Mouse (Mus musculus) cerebellum, adult 2 months (tissue): ENCODE measurements around the gene Ncan. TPM values are rescaled to one million over a fixed set of nuclear protein-coding genes. Genes with fewer than 3 reads are reported as not detected.

Source experiments
- DNase-seq, 2 experiments: peaks; one replicate each; pipeline ENCODE4 v3.0.0; 2021
- H3K27ac ChIP-seq: fragments of 200-500 bp; 2 replicates; pipeline ENCODE4 v1.5.1; 2012; ENCODE audit warnings: low read length, control low read depth, inconsistent platforms; ENCODE audit not compliant: insufficient read depth
- H3K27me3 ChIP-seq: fragments of 200-500 bp; 2 replicates; pipeline ENCODE4 v1.6.1; 2012; ENCODE audit warnings: inconsistent platforms, mild to moderate bottlenecking, low read length, moderate library complexity; ENCODE audit not compliant: control insufficient read depth, insufficient read depth
- H3K4me1 ChIP-seq: fragments of 200-500 bp; 2 replicates; pipeline ENCODE4 v1.6.1; 2011; ENCODE audit warnings: low read length; ENCODE audit not compliant: control insufficient read depth, insufficient read depth
- H3K4me3 ChIP-seq: fragments of 200-500 bp; replicated peaks from 2 replicates; pipeline ENCODE3; 2011; ENCODE audit warnings: mild to moderate bottlenecking, low read depth, low read length, control low read depth; ENCODE audit not compliant: insufficient read depth
- CTCF ChIP-seq: fragments of 200-500 bp; IDR thresholded peaks from 2 replicates; pipeline ENCODE4 v1.5.1; 2011; ENCODE audit warnings: low read depth, mild to moderate bottlenecking, control low read depth, low read length, moderate library complexity, borderline replicate concordance; ENCODE audit not compliant: insufficient read depth
- POLR2A ChIP-seq: fragments of 200-500 bp; IDR thresholded peaks from 2 replicates; pipeline ENCODE4 v1.6.1; 2011; ENCODE audit warnings: low read length, control low read depth, borderline replicate concordance; ENCODE audit not compliant: insufficient read depth
- WGBS: fragments of 180-500 bp; shearing (Covaris S2); methylation state at CpG from one replicate; pipeline ENCODE4 v1.1.7; 2018; 5-methylcytosine and 5-hydroxymethylcytosine counted together
- polyA plus RNA-seq: library from polyadenylated mRNA; depleted of rRNA; stranded (reverse); fragments of >200 nt; gene quantifications from 2 replicates; pipeline ENCODE4 v1.2.3, GENCODE M21; 2012; rRNA removed

Ncan gene
- polyA plus RNA-seq, 1 experiment, result 15.2 TPM

- Histone ChIP-seq H3K4me3 (no peak overlapping the region), H3K27me3 (no peaks in the 10 kb centered on the region), H3K4me1 (no peaks in the 10 kb centered on the region; the same call in 1 of the 2 replicates), H3K27ac (no peak overlapping the region)
- no peak for DNase-seq
- no peak for TF ChIP-seq POLR2A
- no peak for TF ChIP-seq CTCF
Observed at GRCm38 (mm10) chr8:70049662-70050061, 71.0 kb downstream of the Ncan start.

DNA sequence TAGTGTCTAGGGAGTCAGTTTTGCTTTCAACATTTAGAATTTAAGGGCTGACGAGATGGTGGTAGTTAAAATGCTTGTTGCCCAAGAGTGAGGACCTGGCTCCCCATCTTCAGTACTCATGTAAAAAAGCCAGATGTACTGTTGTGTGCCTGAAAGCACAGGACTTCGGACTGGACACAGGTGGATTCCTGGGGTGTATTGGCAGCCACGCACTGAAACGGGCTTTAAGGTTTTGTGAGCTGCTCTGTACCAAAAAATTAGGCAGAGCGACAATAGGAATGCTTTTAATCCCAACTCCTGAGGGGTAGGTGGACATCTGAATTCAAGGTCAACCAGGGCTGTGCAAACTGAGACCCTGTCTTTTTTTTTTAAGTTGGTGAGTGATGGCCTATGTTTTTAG lies 76.7 kb downstream of the Ncan start:
- TF ChIP-seq POLR2A (no peak), CTCF (no peak)
- no peaks in the 10 kb centered on the region for H3K27me3 ChIP-seq
- H3K4me3 ChIP-seq, result peak overlapping the region; percentile 93
- H3K4me1 ChIP-seq, result peaks cover 7% of the 10 kb centered on the region
- H3K27ac ChIP-seq, result no peak overlapping the region
- 51% methylated on average over 5 of the region's 5 CpGs for WGBS
- no peak for DNase-seq

Other genes with a start within 250 kb of the Ncan start
- gene Cilp2, start 233.2 kb downstream of the Ncan start, polyA plus RNA-seq, result 0.18 and 0.41 TPM in 2 replicates
- gene Tssk6, start 218.7 kb downstream of the Ncan start, polyA plus RNA-seq, result 0.22 and 0.29 TPM in 2 replicates
- gene Ndufa13, start 218.3 kb downstream of the Ncan start, polyA plus RNA-seq, result 221 and 239 TPM in 2 replicates
- 15.4 and 16.8 TPM in 2 replicates for gene Yjefn3, start 218.2 kb downstream of the Ncan start, polyA plus RNA-seq
- 31.9 and 36.9 TPM in 2 replicates for gene Gatad2a, start 124.5 kb downstream of the Ncan start, polyA plus RNA-seq
- 90.1 and 92.9 TPM in 2 replicates for gene Mau2, start 78.1 kb downstream of the Ncan start, polyA plus RNA-seq
- 41.7 and 43.6 TPM in 2 replicates for gene Sugp1, start 78.1 kb downstream of the Ncan start, polyA plus RNA-seq
- gene Tm6sf2, start 47.9 kb downstream of the Ncan start, polyA plus RNA-seq, result 6.9 and 7.3 TPM in 2 replicates
- 117 and 124 TPM in 2 replicates for gene Hapln4, start 37.4 kb downstream of the Ncan start, polyA plus RNA-seq
- gene Nr2c2ap, start 10.5 kb upstream of the Ncan start, polyA plus RNA-seq, result 19.9 and 20.9 TPM in 2 replicates
- 24.8 and 27.5 TPM in 2 replicates for gene Rfxank, start 18.3 kb upstream of the Ncan start, polyA plus RNA-seq
- gene Borcs8, start 18.6 kb upstream of the Ncan start, polyA plus RNA-seq, result 98.9 and 101 TPM in 2 replicates
- gene Mef2b, start 18.8 kb upstream of the Ncan start, polyA plus RNA-seq, result 0.38 and 0.43 TPM in 2 replicates
- 61.4 and 66.0 TPM in 2 replicates for gene Tmem161a, start 51.5 kb upstream of the Ncan start, polyA plus RNA-seq
- 45.5 and 46.3 TPM in 2 replicates for gene Slc25a42, start 91.4 kb upstream of the Ncan start, polyA plus RNA-seq
- gene Sugp2, start 113.4 kb upstream of the Ncan start, polyA plus RNA-seq, result 102 and 108 TPM in 2 replicates
- gene Armc6, start 113.6 kb upstream of the Ncan start, polyA plus RNA-seq, result 45.8 and 46.7 TPM in 2 replicates
- 262 and 322 TPM in 2 replicates for gene Homer3, start 162.0 kb upstream of the Ncan start, polyA plus RNA-seq
- 42.9 and 45.0 TPM in 2 replicates for gene Ddx49, start 181.6 kb upstream of the Ncan start, polyA plus RNA-seq
- 286 and 287 TPM in 2 replicates for gene Cope, start 181.6 kb upstream of the Ncan start, polyA plus RNA-seq
- gene Cers1, start 194.9 kb upstream of the Ncan start, polyA plus RNA-seq, result 55.5 and 56.8 TPM in 2 replicates
- gene Gdf1, start 208.9 kb upstream of the Ncan start, polyA plus RNA-seq, result 19.1 and 21.0 TPM in 2 replicates
- 37.9 and 41.3 TPM in 2 replicates for gene Upf1, start 232.4 kb upstream of the Ncan start, polyA plus RNA-seq